In genomic region chr1:172342729-172343128, GRCm38 (mm10) we compare ENCODE assay signal across 12 mouse cellular contexts. TPM values are rescaled to one million over a fixed set of nuclear protein-coding genes. Genes with fewer than 3 reads are reported as not detected.
DNase-seq lines count a peak whose midpoint lies in the region; ATAC-seq lines count a peak whose summit lies in the region.
"Had no signal": no experiment of that assay in that cellular context is flagged by ENCODE, and none has a peak within 500 bp of the region (broad histone marks: within the 10 kb centered on the region; RNA-seq: fewer than 3 reads in every experiment).

No protein-coding gene starts in this region.

- H3K4me3 ChIP-seq in forebrain, embryonic 16.5 days (replicated peaks; ENCODE audit: low read length), result peak overlapping the region; percentile 53
- H3K4me3 ChIP-seq in liver, embryonic 11.5 days (ENCODE audit: low read depth, low read length), result no peak overlapping the region
- H3K4me3 ChIP-seq: heart, embryonic 13.5 days had no signal

- peak; percentile 78 for DNase-seq in layer of hippocampus, adult 11-12 months (ENCODE audit: low spot score)
- DNase-seq in layer of hippocampus, adult 9-10 months (ENCODE audit: low spot score), result no peak
- peak; percentile 68 to 73 for DNase-seq in left cerebral cortex, postnatal 14 days (ENCODE audit: low spot score in 2 of 2)
- DNase-seq in right cerebral cortex, postnatal 25 days, result peak; percentile 55
- no peak for DNase-seq in embryo, embryonic 10 days (ENCODE audit: low spot score)
- DNase-seq in liver, embryonic 11.5 days (ENCODE audit: low spot score), result no peak
- DNase-seq: adrenal gland, postnatal 36 days; lung, adult 18-20 months; thymus, postnatal 14 days had no signal

- H3K9ac ChIP-seq in forebrain, embryonic 16.5 days (replicated peaks; ENCODE audit: low read depth, low read length), result no peak overlapping the region
- H3K9ac ChIP-seq in liver, embryonic 11.5 days (ENCODE audit: low read depth, low read length), result no peak overlapping the region
- H3K9ac ChIP-seq: heart, embryonic 13.5 days had no signal

- peak overlapping the region; percentile 65 for H3K4me2 ChIP-seq in forebrain, embryonic 16.5 days (ENCODE audit: low read length)
- no peak overlapping the region for H3K4me2 ChIP-seq in liver, embryonic 11.5 days
- H3K4me2 ChIP-seq: heart, embryonic 13.5 days had no signal

- no peaks in the 10 kb centered on the region for H3K9me3 ChIP-seq in forebrain, embryonic 16.5 days (ENCODE audit: control insufficient read depth, low read length)
- no peaks in the 10 kb centered on the region for H3K9me3 ChIP-seq in liver, embryonic 11.5 days (ENCODE audit: control insufficient read depth, low read length)
- H3K9me3 ChIP-seq: heart, embryonic 13.5 days had no signal

- no peaks in the 10 kb centered on the region for H3K27me3 ChIP-seq in forebrain, embryonic 16.5 days (replicated peaks; ENCODE audit: control insufficient read depth, insufficient read depth, low read length)
- peaks cover 50% of the 10 kb centered on the region for H3K27me3 ChIP-seq in liver, embryonic 11.5 days (replicated peaks; ENCODE audit: control insufficient read depth, insufficient read depth, low read length)

- peak overlapping the region; percentile 59 for H3K27ac ChIP-seq in forebrain, embryonic 16.5 days (ENCODE audit: low read length)
- no peak overlapping the region for H3K27ac ChIP-seq in liver, embryonic 11.5 days (ENCODE audit: low read depth, low read length)
- H3K27ac ChIP-seq: heart, embryonic 13.5 days had no signal

- H3K4me1 ChIP-seq in forebrain, embryonic 16.5 days (replicated peaks; ENCODE audit: control insufficient read depth, insufficient read depth, low read length), result peaks cover 5% of the 10 kb centered on the region
- H3K4me1 ChIP-seq in liver, embryonic 11.5 days (replicated peaks; ENCODE audit: control insufficient read depth, insufficient read depth, low read length), result peaks cover 6% of the 10 kb centered on the region; the same call in 1 of the 2 replicates

- H3K36me3 ChIP-seq in forebrain, embryonic 16.5 days (ENCODE audit: control insufficient read depth, insufficient read depth), result no peaks in the 10 kb centered on the region
- H3K36me3 ChIP-seq in liver, embryonic 11.5 days (ENCODE audit: control insufficient read depth, insufficient read depth, low read length), result no peaks in the 10 kb centered on the region
- H3K36me3 ChIP-seq: heart, embryonic 13.5 days had no signal

- intact Hi-C loops in left cerebral cortex, postnatal 14 days (cut with DNase I), result no loop called here

- peak; percentile 45 for ATAC-seq in forebrain, embryonic 16.5 days
- ATAC-seq in liver, embryonic 11.5 days (replicated peaks; ENCODE audit: low FRiP score), result no peak
- no peak for ATAC-seq in activated CD4-positive, CD25-positive, alpha-beta regulatory T cell, adult 4 months

- WGBS in forebrain, embryonic 16.5 days, result 52% methylated on average over 3 of the region's 3 CpGs
- 72% methylated on average over 3 of the region's 3 CpGs for WGBS in liver, embryonic 11.5 days

RNA-seq across cellular contexts. Expression of gene Kcnj10, which starts 1.7 kb away (rescaled TPM):
- polyA plus RNA-seq in forebrain, embryonic 16.5 days (2015; fragmentation: Nextera tagmentation; extraction: Ambion mirVana), result 2.1 and 2.2 TPM in 2 replicates
- 10 to 100 TPM; 79.5 to 84.5 TPM for total RNA-seq in left cerebral cortex, postnatal 14 days (2021)
- polyA plus RNA-seq in liver, embryonic 11.5 days (2014; fragmentation: Nextera tagmentation; extraction: Ambion mirVana), result 0.10 TPM in 1 of 2 replicates, not detected in the other
- polyA plus RNA-seq in activated CD4-positive, CD25-positive, alpha-beta regulatory T cell, adult 4 months (2017; shearing (Covaris generic)), result under 1 TPM in 1 of 2 experiments, not detected in 1; 0.15 TPM
- polyA plus RNA-seq: heart, embryonic 13.5 days had no signal

RNA-seq across cellular contexts. Expression of gene Kcnj9, which starts 13.6 kb away (rescaled TPM):
- 2.6 and 4.2 TPM in 2 replicates for polyA plus RNA-seq in forebrain, embryonic 16.5 days (2015; fragmentation: Nextera tagmentation; extraction: Ambion mirVana)
- total RNA-seq in left cerebral cortex, postnatal 14 days (2021), result 100 to 1,000 TPM; 119 to 130 TPM
- polyA plus RNA-seq in liver, embryonic 11.5 days (2014; fragmentation: Nextera tagmentation; extraction: Ambion mirVana), result 0.39 and 0.51 TPM in 2 replicates
- under 1 TPM in 1 of 2 experiments, not detected in 1; 0.08 TPM for polyA plus RNA-seq in activated CD4-positive, CD25-positive, alpha-beta regulatory T cell, adult 4 months (2017; shearing (Covaris generic))
- polyA plus RNA-seq: heart, embryonic 13.5 days had no signal

RNA-seq across cellular contexts. Expression of gene Pigm, which starts 33.6 kb away (rescaled TPM):
- polyA plus RNA-seq in forebrain, embryonic 16.5 days (2015; fragmentation: Nextera tagmentation; extraction: Ambion mirVana), result 4.5 and 4.7 TPM in 2 replicates
- total RNA-seq in left cerebral cortex, postnatal 14 days (2021), result 10 to 100 TPM in 1 of 2 experiments, 1 to 10 TPM in 1; 9.8 to 10.5 TPM
- 7.7 and 7.8 TPM in 2 replicates for polyA plus RNA-seq in liver, embryonic 11.5 days (2014; fragmentation: Nextera tagmentation; extraction: Ambion mirVana)
- polyA plus RNA-seq in activated CD4-positive, CD25-positive, alpha-beta regulatory T cell, adult 4 months (2017; shearing (Covaris generic)), result 1 to 10 TPM; 5.6 to 7.3 TPM

RNA-seq across cellular contexts. Expression of gene Atp1a2, which starts 44.9 kb away (rescaled TPM):
- polyA plus RNA-seq in forebrain, embryonic 16.5 days (2015; fragmentation: Nextera tagmentation; extraction: Ambion mirVana), result 42.4 and 47.1 TPM in 2 replicates
- 100 to 1,000 TPM; 571 to 592 TPM for total RNA-seq in left cerebral cortex, postnatal 14 days (2021)
- polyA plus RNA-seq in liver, embryonic 11.5 days (2014; fragmentation: Nextera tagmentation; extraction: Ambion mirVana), result 0.16 and 0.22 TPM in 2 replicates
- under 1 TPM; 0.08 to 0.12 TPM for polyA plus RNA-seq in activated CD4-positive, CD25-positive, alpha-beta regulatory T cell, adult 4 months (2017; shearing (Covaris generic))

Comparison
In these comparisons a context has a peak if more than half of its experiments do, and no peak if none do; other contexts are left out.
1. DNase-seq: peak in layer of hippocampus, adult 11-12 months (single experiment), left cerebral cortex, postnatal 14 days (2 of 2) and right cerebral cortex, postnatal 25 days (single experiment); none in layer of hippocampus, adult 9-10 months (single experiment), embryo, embryonic 10 days (single experiment) and liver, embryonic 11.5 days (single experiment).